Comparison of ENCODE assay signal across 13 mouse cellular contexts in genomic region chr6:52215771-52216535, GRCm38 (mm10). TPM values are rescaled to one million over a fixed set of nuclear protein-coding genes. Genes with fewer than 3 reads are reported as not detected.
A peak's percentile ranks its signal among the peaks of the same experiment; 100 is the strongest.
DNase-seq lines count a peak whose midpoint lies in the region; ATAC-seq and TF ChIP-seq lines count a peak whose summit lies in the region.
"Had no signal": no experiment of that assay in that cellular context is flagged by ENCODE, and none has a peak within 500 bp of the region (broad histone marks: within the 10 kb centered on the region; RNA-seq: fewer than 3 reads in every experiment).

No protein-coding gene starts in this region.

- no peak for TF ChIP-seq CTCF in lung, embryonic 14.5 days (IDR thresholded peaks at IDR 0.05; ENCODE audit: low read depth)
- TF ChIP-seq CTCF in lung, adult 2 months (IDR thresholded peaks at IDR 0.05; ENCODE audit: insufficient read depth, low read length): no peak

- 5% methylated on average over 30 of the region's 30 CpGs for WGBS in lung, embryonic 14.5 days
- whole genome bisulfite sequencing in lung, adult 2 months: 19% methylated on average over 30 of the region's 30 CpGs
- 4% methylated on average over 30 of the region's 30 CpGs for WGBS in stomach, embryonic 15.5 days

- H3K4me2 ChIP-seq in lung, embryonic 14.5 days: peak overlapping the region; percentile 81
- peak overlapping the region; percentile 55 for H3K4me2 ChIP-seq in stomach, embryonic 15.5 days

- H3K27me3 ChIP-seq in lung, embryonic 14.5 days (ENCODE audit: insufficient read depth, low read length): peaks cover 99% of the 10 kb centered on the region
- peaks cover 93% of the 10 kb centered on the region for H3K27me3 ChIP-seq in stomach, embryonic 15.5 days (replicated peaks)

- H3K27ac ChIP-seq in lung, embryonic 14.5 days (ENCODE audit: low read depth): no peak overlapping the region
- no peak overlapping the region for H3K27ac ChIP-seq in stomach, embryonic 15.5 days
- H3K27ac ChIP-seq: embryonic facial prominence, embryonic 13.5 days; macrophage had no signal

- no peaks in the 10 kb centered on the region for H3K36me3 ChIP-seq in lung, embryonic 14.5 days (ENCODE audit: insufficient read depth)
- no peaks in the 10 kb centered on the region for H3K36me3 ChIP-seq in stomach, embryonic 15.5 days
- H3K36me3 ChIP-seq: embryonic facial prominence, embryonic 13.5 days had no signal

- H3K4me3 ChIP-seq in lung, embryonic 14.5 days (ENCODE audit: low read depth, low read length): peak overlapping the region; percentile 13; the same call in 1 of the 2 replicates
- H3K4me3 ChIP-seq in lung, adult 2 months (replicated peaks; ENCODE audit: extremely low read depth, low read depth, low read length): no peak overlapping the region
- H3K4me3 ChIP-seq in stomach, embryonic 15.5 days (replicated peaks): peak overlapping the region; percentile 36

- H3K9me3 ChIP-seq in lung, embryonic 14.5 days (ENCODE audit: low read depth, low read length): no peaks in the 10 kb centered on the region
- no peaks in the 10 kb centered on the region for H3K9me3 ChIP-seq in stomach, embryonic 15.5 days
- H3K9me3 ChIP-seq: embryonic facial prominence, embryonic 13.5 days had no signal

- TF ChIP-seq POLR2A in lung, adult 2 months (IDR thresholded peaks at IDR 0.05; ENCODE audit: borderline replicate concordance, extremely low read depth, low read depth, low read length): no peak

- H3K9ac ChIP-seq in lung, embryonic 14.5 days: no peak overlapping the region
- no peak overlapping the region for H3K9ac ChIP-seq in stomach, embryonic 15.5 days
- H3K9ac ChIP-seq: embryonic facial prominence, embryonic 13.5 days had no signal

- no peak for ATAC-seq in lung, embryonic 14.5 days (ENCODE audit: insufficient read depth)
- no peak for ATAC-seq in stomach, embryonic 15.5 days (ENCODE audit: insufficient read depth, low FRiP score, low read depth)
- no peak for ATAC-seq in erythroid progenitor cell, adult 5-6 weeks (replicated peaks; ENCODE audit: low FRiP score, poor library complexity, severe bottlenecking)
- ATAC-seq: inflammation-experienced regulatory T-cells, adult 6 months had no signal

- no peaks in the 10 kb centered on the region for H3K4me1 ChIP-seq in lung, embryonic 14.5 days (ENCODE audit: insufficient read depth)
- peaks cover 12% of the 10 kb centered on the region for H3K4me1 ChIP-seq in lung, adult 2 months (ENCODE audit: control insufficient read depth, insufficient read depth, low read length)
- H3K4me1 ChIP-seq in stomach, embryonic 15.5 days: peaks cover 23% of the 10 kb centered on the region

- peak; percentile 30 to 68 for DNase-seq in adrenal gland, adult (ENCODE audit: inconsistent age in 2 of 2, low spot score in 1 of 2)
- no peak for DNase-seq in adrenal gland, adult 2 months
- DNase-seq in lung, embryonic 14.5 days: no peak
- no peak for DNase-seq in lung, adult 2 months
- DNase-seq in kidney, postnatal 10 days: peak; percentile 66
- no peak for DNase-seq in thymus, postnatal 4 days
- DNase-seq: right cerebral cortex, postnatal 4 days had no signal

RNA-seq across cellular contexts. Expression of gene Gm28308, which starts 2.8 kb away (rescaled TPM):
- total RNA-seq in adrenal gland, adult 2 months (2021): 1 to 10 TPM in 1 of 2 experiments, not detected in 1; 1.0 TPM
- 1.9 and 2.5 TPM in 2 replicates for polyA plus RNA-seq in adrenal gland, adult 2 months (2012; rRNA removed)
- not detected in 2 replicates for polyA plus RNA-seq in lung, embryonic 14.5 days (2014; fragmentation: Nextera tagmentation; extraction: Ambion mirVana)
- polyA plus RNA-seq in lung, adult 2 months (2012; rRNA removed): 0.37 and 0.39 TPM in 2 replicates
- not detected in 2 replicates for polyA plus RNA-seq in stomach, embryonic 15.5 days (2015; fragmentation: Nextera tagmentation; extraction: Ambion mirVana)
- not detected in 2 replicates for total RNA-seq in erythroid progenitor cell, adult 5-6 weeks (2015; ENCODE audit: low replicate concordance)
- not detected in 2 replicates for total RNA-seq in erythroid progenitor cell, adult 5-6 weeks (2017; ENCODE audit: low replicate concordance)
- total RNA-seq: adrenal gland, adult 18-20 months had no signal
- polyA plus RNA-seq: embryonic facial prominence, embryonic 13.5 days; inflammation-experienced regulatory T-cells, adult 6 months; macrophage had no signal

RNA-seq across cellular contexts. Expression of gene Hoxa3, which starts 2.8 kb away (rescaled TPM):
- 1 to 10 TPM; 2.7 to 5.4 TPM for total RNA-seq in adrenal gland, adult 2 months (2021)
- 6.8 and 8.1 TPM in 2 replicates for polyA plus RNA-seq in adrenal gland, adult 2 months (2012; rRNA removed)
- 10.3 and 11.3 TPM in 2 replicates for polyA plus RNA-seq in lung, embryonic 14.5 days (2014; fragmentation: Nextera tagmentation; extraction: Ambion mirVana)
- polyA plus RNA-seq in lung, adult 2 months (2012; rRNA removed): 12.8 and 13.4 TPM in 2 replicates
- 8.0 and 9.6 TPM in 2 replicates for polyA plus RNA-seq in stomach, embryonic 15.5 days (2015; fragmentation: Nextera tagmentation; extraction: Ambion mirVana)
- not detected in 2 replicates for total RNA-seq in erythroid progenitor cell, adult 5-6 weeks (2015; ENCODE audit: low replicate concordance)
- total RNA-seq in erythroid progenitor cell, adult 5-6 weeks (2017; ENCODE audit: low replicate concordance): 0.45 TPM in 1 of 2 replicates, not detected in the other
- polyA plus RNA-seq: inflammation-experienced regulatory T-cells, adult 6 months had no signal

RNA-seq across cellular contexts. Expression of gene Hoxa7, which starts 5.7 kb away (rescaled TPM):
- total RNA-seq in adrenal gland, adult 2 months (2021): 10 to 100 TPM; 15.3 to 30.3 TPM
- polyA plus RNA-seq in adrenal gland, adult 2 months (2012; rRNA removed): 21.3 and 26.8 TPM in 2 replicates
- 5.8 and 7.4 TPM in 2 replicates for polyA plus RNA-seq in lung, embryonic 14.5 days (2014; fragmentation: Nextera tagmentation; extraction: Ambion mirVana)
- polyA plus RNA-seq in lung, adult 2 months (2012; rRNA removed): 6.6 and 8.3 TPM in 2 replicates
- polyA plus RNA-seq in stomach, embryonic 15.5 days (2015; fragmentation: Nextera tagmentation; extraction: Ambion mirVana): 7.6 and 12.1 TPM in 2 replicates
- total RNA-seq in erythroid progenitor cell, adult 5-6 weeks (2015; ENCODE audit: low replicate concordance): 1.1 and 8.4 TPM in 2 replicates
- total RNA-seq in erythroid progenitor cell, adult 5-6 weeks (2017; ENCODE audit: low replicate concordance): 1.3 and 3.8 TPM in 2 replicates
- polyA plus RNA-seq: embryonic facial prominence, embryonic 13.5 days; inflammation-experienced regulatory T-cells, adult 6 months had no signal

RNA-seq across cellular contexts. Expression of gene Hoxa6, which starts 7.4 kb away (rescaled TPM):
- 1 to 10 TPM; 1.9 to 4.5 TPM for total RNA-seq in adrenal gland, adult 2 months (2021)
- 3.6 and 3.8 TPM in 2 replicates for polyA plus RNA-seq in adrenal gland, adult 2 months (2012; rRNA removed)
- 4.0 and 5.1 TPM in 2 replicates for polyA plus RNA-seq in lung, embryonic 14.5 days (2014; fragmentation: Nextera tagmentation; extraction: Ambion mirVana)
- polyA plus RNA-seq in lung, adult 2 months (2012; rRNA removed): 1.7 and 2.3 TPM in 2 replicates
- 1.7 and 1.9 TPM in 2 replicates for polyA plus RNA-seq in stomach, embryonic 15.5 days (2015; fragmentation: Nextera tagmentation; extraction: Ambion mirVana)
- not detected in 2 replicates for total RNA-seq in erythroid progenitor cell, adult 5-6 weeks (2015; ENCODE audit: low replicate concordance)
- total RNA-seq in erythroid progenitor cell, adult 5-6 weeks (2017; ENCODE audit: low replicate concordance): not detected in 2 replicates
- polyA plus RNA-seq: inflammation-experienced regulatory T-cells, adult 6 months; macrophage had no signal

RNA-seq across cellular contexts. Expression of gene Hoxa5, which starts 11.6 kb away (rescaled TPM):
- 10 to 100 TPM; 13.6 to 22.8 TPM for total RNA-seq in adrenal gland, adult 2 months (2021)
- 12.9 and 16.3 TPM in 2 replicates for polyA plus RNA-seq in adrenal gland, adult 2 months (2012; rRNA removed)
- polyA plus RNA-seq in lung, embryonic 14.5 days (2014; fragmentation: Nextera tagmentation; extraction: Ambion mirVana): 58.3 and 58.5 TPM in 2 replicates
- 29.1 and 46.9 TPM in 2 replicates for polyA plus RNA-seq in lung, adult 2 months (2012; rRNA removed)
- 19.8 and 20.2 TPM in 2 replicates for polyA plus RNA-seq in stomach, embryonic 15.5 days (2015; fragmentation: Nextera tagmentation; extraction: Ambion mirVana)
- not detected in 2 replicates for total RNA-seq in erythroid progenitor cell, adult 5-6 weeks (2015; ENCODE audit: low replicate concordance)
- total RNA-seq in erythroid progenitor cell, adult 5-6 weeks (2017; ENCODE audit: low replicate concordance): not detected in 2 replicates
- polyA plus RNA-seq: inflammation-experienced regulatory T-cells, adult 6 months had no signal

Comparison
In these comparisons a context has a peak if more than half of its experiments do, and no peak if none do; other contexts are left out.
1. DNase-seq: peak in adrenal gland, adult (2 of 2) and kidney, postnatal 10 days (single experiment); none in adrenal gland, adult 2 months (single experiment), lung, embryonic 14.5 days (single experiment), lung, adult 2 months (single experiment) and thymus, postnatal 4 days (single experiment).